Mouse (Mus musculus) heart, postnatal 10 days (tissue): ENCODE data around the gene Pcnx2. TPM values are rescaled to one million over a fixed set of nuclear protein-coding genes. Genes with fewer than 3 reads are reported as not detected.

ENCODE experiments used
- DNase-seq, 2 experiments: peaks; one replicate each; pipeline ENCODE4 v3.0.0; 2021
- intact Hi-C: fragments of 180-260 bp; cut with DNase I; formaldehyde crosslinking; loops from one replicate; pipeline ENCODE4 v1.15.1; 2025
- total RNA-seq, 2 experiments: library from RNA; stranded (reverse); gene quantifications; 2 replicates each; pipeline ENCODE4 v1.2.3; 2021

The Pcnx2 gene
- total RNA-seq, 2 experiments from 2014 or later, result 0.45 TPM

- intact Hi-C loops, result loop anchor here (2.0 kb wide), 1 partner anchor 150 kb away; no protein-coding TSS in a partner anchor
- no peak for DNase-seq
Measured at GRCm38 (mm10) chr8:125725037-125725820, 172.9 kb downstream of the Pcnx2 start.

GRCm38 (mm10) chr8:125723437-125723836 is 174.7 kb downstream of the Pcnx2 start:
- no peak for DNase-seq
- intact Hi-C loops, result no loop called here

GRCm38 (mm10) chr8:125722675-125723074 is 175.4 kb downstream of the Pcnx2 start:
- peak; percentile 44 to 48 for DNase-seq
- intact Hi-C loops, result no loop called here

- intact Hi-C loops, result no loop called here
- no peak for DNase-seq
Measured at GRCm38 (mm10) chr8:125718914-125719313, 179.2 kb downstream of the Pcnx2 start.

- DNase-seq, result no peak
- intact Hi-C loops, result no loop called here
Measured at GRCm38 (mm10) chr8:125716613-125717012, 181.5 kb downstream of the Pcnx2 start.

- no peak for DNase-seq
- intact Hi-C loops, result no loop called here
Measured at GRCm38 (mm10) chr8:125716211-125716610, 181.9 kb downstream of the Pcnx2 start.

GRCm38 (mm10) chr8:125711514-125711913 is 186.6 kb downstream of the Pcnx2 start:
- no peak for DNase-seq
- intact Hi-C loops, result no loop called here

GRCm38 (mm10) chr8:125709171-125709570 is 188.9 kb downstream of the Pcnx2 start:
- no peak for DNase-seq
- intact Hi-C loops, result no loop called here

GRCm38 (mm10) chr8:125705816-125706215 is 192.3 kb downstream of the Pcnx2 start:
- intact Hi-C loops, result no loop called here
- no peak for DNase-seq

- no peak for DNase-seq
- intact Hi-C loops, result no loop called here
Measured at GRCm38 (mm10) chr8:125704434-125704833, 193.7 kb downstream of the Pcnx2 start.

GRCm38 (mm10) chr8:125702868-125703473 is 195.1 kb downstream of the Pcnx2 start:
- intact Hi-C loops, result no loop called here
- no peak for DNase-seq

Other genes starting within 250 kb of the Pcnx2 start
- 1 to 10 TPM; 5.8 to 6.5 TPM for gene Map10, start 228.5 kb downstream of the Pcnx2 start, total RNA-seq
- 10 to 100 TPM; 16.6 to 19.5 TPM for gene Ntpcr, start 168.4 kb downstream of the Pcnx2 start, total RNA-seq
- under 1 TPM; 0.26 to 0.27 TPM for gene Map3k21, start 12.1 kb upstream of the Pcnx2 start, total RNA-seq
- gene Kcnk1, start 96.9 kb upstream of the Pcnx2 start, total RNA-seq, result under 1 TPM; 0.15 to 0.19 TPM